11 mouse cellular contexts compared by ENCODE assay signal in the genomic region with DNA sequence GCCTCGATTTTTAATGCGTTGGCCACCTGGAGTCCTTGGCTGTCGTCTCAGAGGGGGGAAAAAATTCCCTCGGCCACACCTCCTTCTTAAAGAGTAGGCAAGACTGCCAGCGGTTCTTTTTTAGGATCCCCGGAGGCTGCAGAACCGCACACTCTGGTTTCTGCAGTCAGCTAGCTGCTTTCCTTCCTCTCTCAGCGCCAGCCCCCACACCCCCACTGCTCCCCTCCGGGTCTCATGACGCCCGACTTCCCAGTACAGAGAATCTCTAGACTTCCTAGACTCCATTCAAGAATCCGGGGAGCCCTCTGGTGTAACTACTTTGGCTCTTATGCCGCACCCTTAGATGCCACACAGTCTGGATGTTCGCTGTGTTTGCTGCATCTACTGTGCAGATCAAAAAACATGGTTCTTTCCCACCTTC. TPM values are rescaled to one million over a fixed set of nuclear protein-coding genes. Genes with fewer than 3 reads are reported as not detected.
DNase-seq lines count a peak whose midpoint lies in the region; ATAC-seq and TF ChIP-seq lines count a peak whose summit lies in the region.
"Had no signal": no experiment of that assay in that cellular context is flagged by ENCODE, and none has a peak within 500 bp of the region (broad histone marks: within the 10 kb centered on the region; RNA-seq: fewer than 3 reads in every experiment).

No protein-coding gene starts in this region.

- H3K4me1 ChIP-seq in midbrain, embryonic 12.5 days = peaks cover 20% of the 10 kb centered on the region

- H3K36me3 ChIP-seq in midbrain, embryonic 12.5 days = no peaks in the 10 kb centered on the region

- no peaks in the 10 kb centered on the region for H3K9me3 ChIP-seq in midbrain, embryonic 12.5 days

- peak overlapping the region; percentile 78 for H3K27ac ChIP-seq in layer of hippocampus, adult 2 months
- H3K27ac ChIP-seq in midbrain, embryonic 12.5 days (replicated peaks) = no peak overlapping the region

- peak overlapping the region; percentile 98 for H3K4me2 ChIP-seq in midbrain, embryonic 12.5 days (replicated peaks)

- H3K4me3 ChIP-seq in layer of hippocampus, adult 2 months = peak overlapping the region; percentile 70
- H3K4me3 ChIP-seq in midbrain, embryonic 12.5 days = peak overlapping the region; percentile 53

- H3K9ac ChIP-seq in midbrain, embryonic 12.5 days (replicated peaks) = no peak overlapping the region

- H3K27me3 ChIP-seq in midbrain, embryonic 12.5 days = peaks cover 57% of the 10 kb centered on the region

- ATAC-seq in midbrain, embryonic 12.5 days (ENCODE audit: low FRiP score, low read depth) = no peak

- no peak for DNase-seq in layer of hippocampus, adult 2 months (ENCODE audit: low spot score in 2 of 2)
- no peak for DNase-seq in layer of hippocampus, adult 9-10 months (ENCODE audit: low spot score)
- peak; percentile 76 for DNase-seq in frontal cortex, postnatal 36 days (ENCODE audit: low spot score in 2 of 2)
- DNase-seq in telencephalon, adult 2 months (ENCODE audit: low read depth, low spot score) = peak; percentile 77
- no peak for DNase-seq in kidney, postnatal 14 days
- no peak for DNase-seq in adrenal gland, postnatal 10 days
- no peak for DNase-seq in adipocyte (ENCODE audit: low spot score)
- DNase-seq: thymus, postnatal 36 days had no signal

- TF ChIP-seq CTCF in layer of hippocampus, adult 2 months (conservative IDR thresholded peaks at IDR 0.05) = no peak

- WGBS in midbrain, embryonic 12.5 days = 2% methylated on average over 14 of the region's 14 CpGs

RNA-seq across cellular contexts. Expression of a gene that starts 0.4 kb away (rescaled TPM):
- total RNA-seq in layer of hippocampus, adult 2 months (2021) = 10 to 100 TPM; 32.5 to 32.9 TPM
- polyA plus RNA-seq in midbrain, embryonic 12.5 days (2016; fragmentation: Nextera tagmentation; extraction: Ambion mirVana) = 4.5 and 4.6 TPM in 2 replicates
- under 1 TPM; 0.45 to 0.48 TPM for total RNA-seq in adrenal gland, postnatal 10 days (2021)
- total RNA-seq: liver, adult 2 months had no signal
- polyA plus RNA-seq: gonadal fat pad, adult 2 months; liver, adult 2 months had no signal

Comparison
In these comparisons a context has a peak if more than half of its experiments do, and no peak if none do; other contexts are left out.
1. DNase-seq: peak in frontal cortex, postnatal 36 days (2 of 2) and telencephalon, adult 2 months (single experiment); none in layer of hippocampus, adult 2 months (0 of 2), layer of hippocampus, adult 9-10 months (single experiment), kidney, postnatal 14 days (single experiment), adrenal gland, postnatal 10 days (single experiment) and adipocyte (single experiment).
2. RNA of a gene that starts 0.4 kb away (total RNA-seq): 32.5 to 32.9 TPM in layer of hippocampus, adult 2 months; 0.45 to 0.48 TPM in adrenal gland, postnatal 10 days; every median in the first group is over 10 times any median in the second.